Mouse (Mus musculus): Measurements from ENCODE around the gene Nudt16. TPM values are rescaled to one million over a fixed set of nuclear protein-coding genes. Genes with fewer than 3 reads are reported as not detected.
"Not testable (repeated sequence)": the region's sequence is repeated elsewhere in the genome, so short reads cannot be mapped to it uniquely, and the experiment has no call there.

Nudt16 gene
- polyA plus RNA-seq (2015; fragmentation: Nextera tagmentation; extraction: Ambion mirVana), result 8.3 and 12.2 TPM in 2 replicates

- peak; percentile 95 for ATAC-seq (replicated peaks; ENCODE audit: insufficient number of reproducible peaks, insufficient read depth, low FRiP score, low read depth)
Observed at GRCm38 (mm10) chr9:105131253-105132001, at the start of gene Nudt16. TSS of gene Nudt16 (minus strand) at chr9:105131824.

GRCm38 (mm10) chr9:105144992-105145391 is 13.4 kb upstream of the Nudt16 start, which contains the start of gene 1700080E11Rik:
TSS of gene 1700080E11Rik (minus strand) at chr9:105145092.
- Histone ChIP-seq H3K4me1 (replicated peaks) (no peaks in the 10 kb centered on the region), H3K9ac (no peak within 1 kb of the TSS), H3K27ac (no peak within 1 kb of the TSS), H3K4me3 (no peak within 1 kb of the TSS), H3K36me3 (no peaks in the 10 kb centered on the region), H3K4me2 (no peak within 1 kb of the TSS), H3K27me3 (no peaks in the 10 kb centered on the region), H3K9me3 (replicated peaks) (no peaks in the 10 kb centered on the region)
- no peak for ATAC-seq (replicated peaks; ENCODE audit: insufficient number of reproducible peaks, insufficient read depth, low FRiP score, low read depth)
- 73% methylated on average over 6 of the region's 6 CpGs for WGBS

More at GRCm38 (mm10) chr9:105131253-105132001, at the start of gene Nudt16:
- H3K4me1 ChIP-seq (replicated peaks), result peaks cover 13% of the 10 kb centered on the region
- peak within 1 kb of the TSS; percentile 85 for H3K4me2 ChIP-seq
- H3K9me3 ChIP-seq (replicated peaks), result no peaks in the 10 kb centered on the region
- peak within 1 kb of the TSS; percentile 58 for H3K9ac ChIP-seq
- H3K27ac ChIP-seq, result peak within 1 kb of the TSS; percentile 52
- under 1% methylated on average over 60 of the region's 60 CpGs for WGBS
- H3K27me3 ChIP-seq, result no peaks in the 10 kb centered on the region
- H3K4me3 ChIP-seq, result peak within 1 kb of the TSS; percentile 63
- no peaks in the 10 kb centered on the region for H3K36me3 ChIP-seq

GRCm38 (mm10) chr9:105139204-105139603 is 7.6 kb upstream of the Nudt16 start:
- no peaks in the 10 kb centered on the region for H3K9me3 ChIP-seq (replicated peaks)

GRCm38 (mm10) chr9:105136404-105136803 is 4.8 kb upstream of the Nudt16 start:
- Histone ChIP-seq H3K27ac (no peak overlapping the region), H3K36me3 (no peaks in the 10 kb centered on the region), H3K27me3 (no peaks in the 10 kb centered on the region), H3K9ac (no peak overlapping the region), H3K9me3 (replicated peaks) (no peaks in the 10 kb centered on the region), H3K4me3 (no peak overlapping the region), H3K4me2 (no peak overlapping the region), H3K4me1 (replicated peaks) (peaks cover 4% of the 10 kb centered on the region)
- no peak for ATAC-seq (replicated peaks; ENCODE audit: insufficient number of reproducible peaks, insufficient read depth, low FRiP score, low read depth)
- 26% methylated on average over 1 of the region's 1 CpGs for WGBS

More at GRCm38 (mm10) chr9:105139204-105139603, 7.6 kb upstream of the Nudt16 start:
- no peak for ATAC-seq (replicated peaks; ENCODE audit: insufficient number of reproducible peaks, insufficient read depth, low FRiP score, low read depth)
- Histone ChIP-seq H3K9ac (no peak overlapping the region), H3K4me2 (no peak overlapping the region), H3K27me3 (no peaks in the 10 kb centered on the region), H3K36me3 (no peaks in the 10 kb centered on the region), H3K27ac (no peak overlapping the region), H3K4me3 (no peak overlapping the region), H3K4me1 (replicated peaks) (no peaks in the 10 kb centered on the region)
- 65% methylated on average over 6 of the region's 6 CpGs for WGBS

GRCm38 (mm10) chr9:105134536-105134935 is 2.9 kb upstream of the Nudt16 start:
- H3K4me2 ChIP-seq, result no peak overlapping the region
- ATAC-seq (replicated peaks; ENCODE audit: insufficient number of reproducible peaks, insufficient read depth, low FRiP score, low read depth), result no peak
- H3K4me3 ChIP-seq, result no peak overlapping the region
- no peak overlapping the region for H3K27ac ChIP-seq
- WGBS, result 74% methylated on average over 5 of the region's 5 CpGs
- H3K9ac ChIP-seq, result no peak overlapping the region
- H3K36me3 ChIP-seq, result no peaks in the 10 kb centered on the region
- H3K27me3 ChIP-seq, result no peaks in the 10 kb centered on the region
- H3K9me3 ChIP-seq (replicated peaks), result no peaks in the 10 kb centered on the region
- peaks cover 13% of the 10 kb centered on the region for H3K4me1 ChIP-seq (replicated peaks)

GRCm38 (mm10) chr9:105132002-105132367 is 361 bp upstream of the Nudt16 start:
- Histone ChIP-seq H3K4me2 (peak overlapping the region; percentile 85), H3K27me3 (no peaks in the 10 kb centered on the region), H3K4me3 (peak overlapping the region; percentile 63), H3K9ac (0 out of 2 replicates have a peak overlapping the region, but pooled peaks have one; percentile 58), H3K36me3 (no peaks in the 10 kb centered on the region), H3K4me1 (replicated peaks) (peaks cover 13% of the 10 kb centered on the region), H3K9me3 (replicated peaks) (no peaks in the 10 kb centered on the region), H3K27ac (peak overlapping the region; percentile 52; the same call in 1 of the 2 replicates)
- 24% methylated on average over 5 of the region's 5 CpGs for WGBS
- no peak; the same call in 1 of the 2 replicates for ATAC-seq (replicated peaks; ENCODE audit: insufficient number of reproducible peaks, insufficient read depth, low FRiP score, low read depth)

- WGBS, result 90% methylated on average over 8 of the region's 8 CpGs
- H3K27ac ChIP-seq, result no peak overlapping the region
- peaks cover 13% of the 10 kb centered on the region for H3K4me1 ChIP-seq (replicated peaks)
- H3K36me3 ChIP-seq, result no peaks in the 10 kb centered on the region
- no peaks in the 10 kb centered on the region for H3K9me3 ChIP-seq (replicated peaks)
- no peak overlapping the region for H3K9ac ChIP-seq
- H3K4me2 ChIP-seq, result no peak overlapping the region
- no peak overlapping the region for H3K4me3 ChIP-seq
- no peak for ATAC-seq (replicated peaks; ENCODE audit: insufficient number of reproducible peaks, insufficient read depth, low FRiP score, low read depth)
- no peaks in the 10 kb centered on the region for H3K27me3 ChIP-seq
Observed at GRCm38 (mm10) chr9:105130331-105130730, 1.3 kb downstream of the Nudt16 start.

- 55% methylated on average over 3 of the region's 3 CpGs for WGBS
- not testable (repeated sequence) for H3K9me3 ChIP-seq (replicated peaks); H3K9ac ChIP-seq; H3K4me1 ChIP-seq (replicated peaks); H3K27me3 ChIP-seq; ATAC-seq (replicated peaks; ENCODE audit: insufficient number of reproducible peaks, insufficient read depth, low FRiP score, low read depth); H3K27ac ChIP-seq; H3K36me3 ChIP-seq; H3K4me2 ChIP-seq; H3K4me3 ChIP-seq
Observed at GRCm38 (mm10) chr9:105125206-105125605, 6.4 kb downstream of the Nudt16 start.

- Histone ChIP-seq H3K9ac (no peak overlapping the region), H3K9me3 (replicated peaks) (no peaks in the 10 kb centered on the region), H3K36me3 (no peaks in the 10 kb centered on the region), H3K4me1 (replicated peaks) (no peaks in the 10 kb centered on the region), H3K4me2 (no peak overlapping the region), H3K27ac (no peak overlapping the region), H3K27me3 (no peaks in the 10 kb centered on the region), H3K4me3 (no peak overlapping the region)
- 88% methylated on average over 5 of the region's 5 CpGs for WGBS
- ATAC-seq (replicated peaks; ENCODE audit: insufficient number of reproducible peaks, insufficient read depth, low FRiP score, low read depth), result no peak
Observed at GRCm38 (mm10) chr9:105103893-105104292, 27.7 kb downstream of the Nudt16 start.

- no peak overlapping the region for H3K9ac ChIP-seq
- 47% methylated on average over 1 of the region's 1 CpGs for WGBS
- H3K9me3 ChIP-seq (replicated peaks), result no peaks in the 10 kb centered on the region
- no peak overlapping the region for H3K4me2 ChIP-seq
- H3K4me1 ChIP-seq (replicated peaks), result no peaks in the 10 kb centered on the region
- no peak overlapping the region for H3K4me3 ChIP-seq
- no peak overlapping the region for H3K27ac ChIP-seq
- no peaks in the 10 kb centered on the region for H3K27me3 ChIP-seq
- ATAC-seq (replicated peaks; ENCODE audit: insufficient number of reproducible peaks, insufficient read depth, low FRiP score, low read depth), result no peak
- no peaks in the 10 kb centered on the region for H3K36me3 ChIP-seq
Observed at GRCm38 (mm10) chr9:105101911-105102310, 29.7 kb downstream of the Nudt16 start.

- no peak for ATAC-seq (replicated peaks; ENCODE audit: insufficient number of reproducible peaks, insufficient read depth, low FRiP score, low read depth)
Observed at GRCm38 (mm10) chr9:105100807-105101570, 30.6 kb downstream of the Nudt16 start.

More at GRCm38 (mm10) chr9:105100807-105101570, 30.6 kb downstream of the Nudt16 start:
- no peaks in the 10 kb centered on the region for H3K36me3 ChIP-seq
- H3K9ac ChIP-seq, result no peak overlapping the region
- H3K4me2 ChIP-seq, result no peak overlapping the region
- no peak overlapping the region for H3K4me3 ChIP-seq
- H3K27ac ChIP-seq, result no peak overlapping the region
- no peaks in the 10 kb centered on the region for H3K9me3 ChIP-seq (replicated peaks)
- WGBS, result 48% methylated on average over 15 of the region's 15 CpGs
- H3K4me1 ChIP-seq (replicated peaks), result no peaks in the 10 kb centered on the region
- no peaks in the 10 kb centered on the region for H3K27me3 ChIP-seq
